Mouse (Mus musculus) frontal cortex, postnatal 25 days (tissue): ENCODE results near the gene Chst11.
A peak's percentile ranks its signal among the peaks of the same experiment; 100 is the strongest.

ENCODE experiments used
- DNase-seq, 2 experiments: peaks; one replicate each; pipeline ENCODE4 v3.0.0; 2022; ENCODE audit warnings: low spot score in 2 of 2

The Chst11 gene

DNA sequence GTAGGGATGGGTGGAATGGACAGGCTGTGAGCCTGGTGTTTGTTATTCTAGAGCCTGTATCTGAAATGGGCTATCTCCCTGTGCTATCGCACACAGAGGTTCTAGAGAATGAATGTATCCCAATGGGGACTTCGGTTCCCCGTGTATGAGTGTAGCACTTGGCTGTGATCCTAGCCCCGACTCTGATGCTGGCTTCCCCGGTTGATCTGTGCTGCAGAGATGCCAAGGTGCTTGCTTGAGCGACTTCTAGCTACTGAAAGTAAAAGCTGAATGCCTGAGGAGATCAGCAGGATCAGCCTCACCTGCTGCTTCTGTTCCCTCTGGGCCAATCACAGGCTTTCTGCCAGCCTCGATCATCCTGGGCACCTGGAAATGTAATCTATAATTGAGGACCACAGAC, 91.5 kb downstream of the Chst11 start:
- no peak for DNase-seq

DNA sequence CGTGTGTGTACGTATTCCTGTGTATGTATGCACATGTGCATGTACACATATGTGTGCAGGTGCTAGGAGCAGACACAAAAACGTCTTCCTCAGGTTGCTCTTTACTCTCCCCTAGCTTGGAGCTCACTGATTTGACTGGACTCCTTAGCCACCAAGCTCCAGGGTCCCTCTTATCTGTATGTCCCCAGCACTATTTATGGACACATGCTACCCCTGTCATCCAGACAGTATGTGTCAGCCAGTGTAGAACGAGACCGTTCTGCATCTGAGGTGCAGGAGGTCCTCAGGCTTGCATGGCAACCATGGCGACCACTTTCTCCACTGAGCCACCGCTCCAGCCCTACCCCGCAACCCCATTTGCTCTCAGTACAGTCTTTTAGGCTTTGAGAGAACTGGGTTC, 93.4 kb downstream of the Chst11 start:
- no peak for DNase-seq

DNA sequence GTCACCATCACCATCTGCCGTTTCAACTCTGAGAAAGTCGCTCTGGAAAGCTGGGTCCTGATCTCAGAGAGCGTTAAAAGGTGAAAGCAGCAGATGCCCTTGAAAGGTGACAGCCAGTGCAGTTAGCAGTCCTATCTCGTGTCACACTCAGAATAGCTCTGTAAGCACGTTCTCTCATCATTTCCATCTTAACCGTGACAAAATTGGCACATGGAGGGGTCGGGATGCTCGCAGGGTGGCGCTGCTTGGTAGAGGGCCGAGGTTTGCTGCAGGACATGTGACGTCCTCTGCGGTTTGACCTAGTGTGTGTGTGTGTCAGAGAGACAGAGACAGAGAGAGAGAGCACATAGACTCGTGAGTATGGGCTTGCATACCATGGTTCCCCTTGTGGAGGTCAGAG, 94.5 kb downstream of the Chst11 start:
- no peak for DNase-seq

DNA sequence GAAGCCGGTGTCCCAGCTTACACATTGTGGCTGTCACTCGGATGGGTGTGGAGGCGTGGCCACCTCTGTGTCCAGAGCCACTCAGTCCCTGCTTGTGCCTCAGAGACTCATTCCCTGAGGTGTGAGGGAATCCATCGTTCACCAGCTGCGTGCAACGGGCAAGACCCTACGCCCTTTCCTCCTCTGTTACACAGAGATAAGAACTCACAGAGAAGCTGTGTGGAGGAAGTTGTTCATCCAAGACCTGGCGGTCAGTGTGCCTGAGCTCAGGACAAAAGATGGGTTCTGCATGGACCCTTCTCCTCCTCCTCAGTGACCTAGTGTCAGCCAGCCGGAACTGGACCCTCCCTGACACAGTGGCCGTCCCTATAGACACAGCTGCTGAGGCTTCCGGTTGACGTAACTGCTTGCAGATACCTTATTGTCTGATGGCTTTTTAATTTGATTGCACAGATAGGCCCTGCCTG, 95.0 kb downstream of the Chst11 start:
- DNase-seq: no peak

DNA sequence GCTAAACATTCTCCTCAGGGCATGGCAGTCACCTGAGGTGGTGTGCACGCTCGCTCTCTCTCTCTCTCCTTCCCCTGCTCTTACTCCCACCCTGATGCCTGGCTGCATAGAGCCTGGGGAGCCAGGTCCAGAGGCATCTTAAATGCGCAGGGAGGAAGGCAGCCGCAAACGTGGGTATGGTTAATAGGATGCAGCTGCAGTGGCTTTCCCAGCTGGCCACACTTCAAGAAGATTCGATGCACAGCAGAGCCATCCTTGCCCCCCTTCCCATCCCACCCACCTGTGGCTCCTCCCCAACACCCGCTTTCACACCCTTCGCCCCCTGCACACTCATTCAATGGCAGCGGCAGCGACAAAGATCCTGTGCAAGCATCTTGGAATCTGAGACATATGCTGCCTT, 95.6 kb downstream of the Chst11 start:
- DNase-seq: no peak

DNA sequence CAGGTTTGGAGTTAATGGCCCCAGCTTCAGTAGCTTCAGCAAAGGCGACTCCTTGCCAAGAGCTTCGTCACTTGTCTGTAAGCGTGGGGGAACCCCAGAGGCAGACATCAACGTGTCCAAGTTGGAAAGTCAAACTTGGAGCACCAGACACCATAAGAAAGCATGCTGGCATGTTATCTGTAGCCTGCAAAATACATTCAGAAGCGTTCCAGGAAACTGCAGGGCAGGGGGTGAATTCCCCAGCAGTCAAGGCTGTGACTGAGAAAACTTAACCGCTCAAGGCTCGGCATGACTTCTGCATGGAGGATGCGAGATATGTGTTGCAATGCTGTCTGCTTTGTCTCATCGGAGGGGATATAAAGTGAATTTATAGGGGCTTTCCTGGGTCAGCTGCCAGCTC, 98.6 kb downstream of the Chst11 start:
- DNase-seq: no peak

DNA sequence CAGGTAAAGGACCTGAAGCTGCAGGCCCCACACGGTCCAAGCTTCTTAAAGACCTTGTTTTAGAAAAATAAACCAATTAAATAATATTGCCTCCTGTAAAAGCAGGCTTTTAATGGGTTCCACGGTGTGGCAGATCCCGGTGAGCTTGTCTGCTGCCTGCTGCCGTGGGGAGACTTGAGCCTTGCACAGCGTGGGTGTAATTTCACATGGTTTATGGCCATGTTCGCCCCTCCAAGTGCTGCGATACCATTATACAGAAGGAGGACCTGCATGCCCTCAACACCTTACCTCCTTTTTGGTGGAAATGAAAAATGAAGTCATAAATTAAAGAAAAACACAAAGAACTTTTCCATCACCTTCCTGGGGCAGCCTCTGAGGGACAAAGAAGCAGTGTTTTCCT, 103.0 kb downstream of the Chst11 start:
- no peak for DNase-seq

DNA sequence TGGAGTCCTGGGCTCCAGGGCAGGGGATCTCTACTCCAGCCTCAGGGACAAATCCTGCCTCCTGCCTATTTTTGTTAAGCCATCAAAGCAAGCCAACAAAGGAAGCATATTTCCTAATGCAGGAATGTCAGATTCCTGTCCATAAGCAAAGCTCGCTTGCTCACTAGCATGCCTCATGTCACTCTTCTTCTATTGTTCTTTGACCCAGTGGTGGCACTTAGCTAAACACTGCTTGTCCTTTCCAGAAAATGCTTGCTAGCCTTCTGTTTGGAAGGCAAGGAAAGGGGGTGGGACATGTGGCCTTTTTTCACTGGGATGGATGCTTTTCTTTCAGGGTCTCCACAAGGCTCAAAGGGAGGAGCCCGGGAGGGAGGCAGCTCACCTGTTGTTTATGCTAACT, 103.5 kb downstream of the Chst11 start:
- no peak for DNase-seq

DNA sequence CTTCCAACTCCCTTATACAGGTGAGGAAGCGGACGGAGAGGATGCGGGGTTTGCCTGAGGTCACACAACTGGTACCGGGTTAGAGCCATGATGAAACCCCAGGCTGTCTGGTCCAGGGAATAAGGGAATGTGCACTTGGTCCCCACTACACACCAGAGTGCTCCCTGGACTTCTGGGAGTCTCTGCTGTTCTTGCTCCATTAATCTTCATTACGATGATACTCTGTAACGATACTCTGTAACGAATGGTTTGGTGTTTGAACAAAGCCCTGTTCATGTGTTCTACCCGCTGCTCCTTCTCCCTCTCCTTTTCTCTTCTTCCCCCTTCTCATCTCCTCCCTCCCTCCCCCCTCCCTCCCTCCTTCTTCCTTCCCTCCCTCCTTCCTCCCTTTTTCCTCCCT, 104.9 kb downstream of the Chst11 start:
- DNase-seq: no peak

DNA sequence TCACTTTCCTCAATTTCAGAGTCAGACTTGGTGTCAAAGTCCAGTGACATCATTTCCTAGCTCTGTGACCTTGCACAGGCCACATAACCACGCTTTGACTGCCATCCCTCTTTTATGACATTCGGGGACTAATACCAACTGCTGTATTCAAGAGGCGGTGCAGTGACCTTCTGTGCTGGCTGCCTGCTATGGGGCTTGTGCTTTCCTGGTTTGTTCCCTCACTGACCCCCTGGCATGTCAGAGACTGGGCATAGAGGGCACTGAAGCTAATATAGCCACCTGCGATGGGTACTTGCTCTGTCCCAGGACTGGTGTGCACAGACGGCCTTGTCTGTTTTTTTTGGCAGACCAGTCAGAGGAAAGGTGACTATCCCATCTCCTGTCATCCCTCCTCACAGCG, 108.4 kb downstream of the Chst11 start:
- no peak for DNase-seq

DNA sequence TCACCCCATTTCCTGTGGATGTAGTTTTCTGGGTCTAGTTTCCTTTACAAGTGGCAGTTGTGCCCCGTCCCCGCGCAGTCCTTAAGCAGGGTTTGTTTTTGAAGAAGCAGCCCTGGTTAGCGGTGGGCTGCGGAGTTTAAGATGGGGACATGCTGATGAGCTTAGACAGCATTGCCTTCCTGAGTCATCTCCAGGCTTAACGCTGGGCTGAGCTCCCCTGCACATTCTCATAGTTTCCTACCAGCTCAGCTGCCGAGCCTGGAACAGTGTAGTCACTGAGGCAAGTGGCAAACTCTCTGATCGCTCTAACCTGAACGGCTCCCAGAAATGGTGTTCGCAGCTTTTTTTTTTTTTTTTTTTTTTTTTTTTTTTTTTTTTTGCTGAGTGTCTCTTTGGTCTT, 109.0 kb downstream of the Chst11 start:
- no peak for DNase-seq

DNA sequence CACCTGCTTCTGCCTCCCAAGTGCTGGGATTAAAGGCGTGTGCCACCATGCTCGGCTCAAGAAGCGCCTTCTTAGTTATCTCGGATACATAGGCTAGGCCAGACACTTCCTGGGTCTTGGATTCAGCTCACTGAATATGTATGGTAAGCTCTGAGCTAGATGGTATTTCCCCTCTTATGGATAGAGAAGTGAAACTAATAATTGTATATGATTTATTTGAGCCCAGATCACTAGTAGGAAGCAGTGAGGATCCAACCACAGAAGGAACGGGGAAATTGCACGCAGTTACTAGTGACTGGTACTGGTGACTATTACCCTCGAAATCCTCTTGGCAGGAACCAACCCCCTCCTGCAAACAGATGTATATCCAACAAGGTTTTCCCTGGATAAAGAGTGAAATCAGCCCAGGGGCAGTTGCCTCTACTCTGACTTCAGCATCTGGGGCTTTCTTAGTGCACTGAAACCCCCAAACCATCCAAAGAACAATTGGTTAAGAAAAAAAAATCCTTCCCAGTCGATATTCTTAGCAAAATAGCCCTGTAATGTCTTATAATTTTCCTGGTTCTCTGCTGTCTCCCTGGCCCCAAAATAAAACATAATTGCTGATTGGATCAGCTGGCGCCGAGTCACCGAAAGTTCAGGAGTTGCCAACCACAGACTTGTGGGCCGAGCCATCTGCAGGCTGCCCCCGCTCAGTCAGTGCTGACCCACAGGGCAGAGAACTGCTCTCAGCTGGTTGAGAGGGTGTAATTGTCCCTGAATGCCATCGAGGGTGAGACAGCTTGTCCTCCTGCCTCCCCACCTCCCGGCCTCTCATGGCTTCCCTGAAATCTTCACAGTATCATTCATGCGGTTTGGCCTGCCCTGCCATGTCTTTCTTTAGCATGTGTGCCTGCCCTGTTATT, 109.8 kb downstream of the Chst11 start:
- DNase-seq: no peak

DNA sequence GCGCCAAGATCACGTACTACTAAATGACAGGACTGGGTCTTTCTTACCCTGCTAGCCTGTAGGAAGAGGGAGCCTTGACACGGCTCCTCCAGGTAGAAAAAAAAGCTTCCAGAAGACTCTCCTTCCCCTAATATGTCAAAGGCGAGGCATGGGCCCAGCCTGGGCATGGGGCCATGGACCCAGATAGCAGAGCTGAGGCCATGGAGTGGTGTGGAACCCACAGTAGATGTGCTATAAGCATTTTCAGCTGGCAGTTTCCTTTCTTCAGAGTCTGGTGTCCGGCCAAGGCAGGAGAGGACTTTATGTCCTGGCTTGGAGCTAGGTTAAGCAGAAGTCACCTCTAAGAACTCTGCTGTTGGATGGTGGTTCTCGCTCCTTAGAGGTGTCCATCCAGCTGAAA, 111.0 kb downstream of the Chst11 start:
- no peak for DNase-seq

DNA sequence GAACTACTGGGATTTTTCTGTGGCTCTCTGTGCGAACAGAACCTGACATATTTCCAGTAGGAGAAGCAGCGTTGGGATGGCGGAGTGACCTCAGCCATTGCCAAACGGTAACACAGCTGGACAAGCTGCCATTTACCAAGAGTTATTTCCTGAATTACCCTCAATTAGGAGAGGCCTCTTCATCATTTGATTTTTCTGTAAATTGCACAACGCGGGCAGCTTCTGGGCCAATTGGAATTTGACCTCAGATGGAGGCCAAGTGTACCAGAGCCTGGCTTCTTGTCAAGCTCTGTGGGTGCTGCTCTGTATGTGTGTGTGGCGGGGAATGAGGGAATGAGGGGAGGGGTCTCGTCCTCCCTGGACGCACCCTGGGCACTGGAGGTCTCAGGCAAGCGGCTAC, 113.6 kb downstream of the Chst11 start:
- DNase-seq: no peak

DNA sequence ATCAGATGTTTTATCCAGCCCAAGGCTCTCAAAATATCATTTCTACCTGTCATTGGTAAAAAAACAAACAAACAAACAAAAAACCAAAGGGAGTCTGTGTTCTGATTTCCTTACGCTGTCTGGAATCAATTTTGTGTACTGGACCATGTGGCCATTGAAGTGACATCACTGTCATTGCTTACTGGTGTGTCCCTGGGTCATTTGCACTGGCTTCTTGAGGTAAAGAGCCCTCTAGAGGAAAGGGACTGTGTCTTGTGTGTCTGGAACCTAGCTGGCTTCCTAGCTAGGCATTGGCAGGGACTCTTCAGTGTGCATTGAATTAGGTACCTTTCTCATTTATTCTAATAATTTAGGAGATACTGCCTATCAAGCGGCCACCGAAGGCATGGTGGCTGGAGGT, 114.4 kb downstream of the Chst11 start:
- no peak for DNase-seq

DNA sequence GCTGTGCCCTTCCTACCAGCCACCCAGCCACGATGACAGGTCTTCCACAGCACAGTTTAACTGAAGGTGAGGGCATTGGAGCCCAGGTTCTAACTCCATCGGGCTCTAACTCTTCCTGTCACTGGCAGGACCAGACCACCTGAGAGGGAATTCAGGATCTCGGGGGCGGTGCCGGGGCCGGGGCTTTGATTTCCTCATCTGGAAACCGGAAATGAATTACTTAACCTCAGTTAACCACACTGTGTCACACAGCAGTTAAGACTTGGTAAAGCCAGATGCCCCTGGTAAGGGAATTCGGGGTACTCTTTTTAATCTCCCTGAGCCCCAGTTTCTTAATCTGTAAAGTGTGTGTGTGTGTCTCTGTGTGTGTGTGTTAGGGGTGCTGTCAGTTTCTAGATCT, 115.6 kb downstream of the Chst11 start:
- no peak for DNase-seq

DNA sequence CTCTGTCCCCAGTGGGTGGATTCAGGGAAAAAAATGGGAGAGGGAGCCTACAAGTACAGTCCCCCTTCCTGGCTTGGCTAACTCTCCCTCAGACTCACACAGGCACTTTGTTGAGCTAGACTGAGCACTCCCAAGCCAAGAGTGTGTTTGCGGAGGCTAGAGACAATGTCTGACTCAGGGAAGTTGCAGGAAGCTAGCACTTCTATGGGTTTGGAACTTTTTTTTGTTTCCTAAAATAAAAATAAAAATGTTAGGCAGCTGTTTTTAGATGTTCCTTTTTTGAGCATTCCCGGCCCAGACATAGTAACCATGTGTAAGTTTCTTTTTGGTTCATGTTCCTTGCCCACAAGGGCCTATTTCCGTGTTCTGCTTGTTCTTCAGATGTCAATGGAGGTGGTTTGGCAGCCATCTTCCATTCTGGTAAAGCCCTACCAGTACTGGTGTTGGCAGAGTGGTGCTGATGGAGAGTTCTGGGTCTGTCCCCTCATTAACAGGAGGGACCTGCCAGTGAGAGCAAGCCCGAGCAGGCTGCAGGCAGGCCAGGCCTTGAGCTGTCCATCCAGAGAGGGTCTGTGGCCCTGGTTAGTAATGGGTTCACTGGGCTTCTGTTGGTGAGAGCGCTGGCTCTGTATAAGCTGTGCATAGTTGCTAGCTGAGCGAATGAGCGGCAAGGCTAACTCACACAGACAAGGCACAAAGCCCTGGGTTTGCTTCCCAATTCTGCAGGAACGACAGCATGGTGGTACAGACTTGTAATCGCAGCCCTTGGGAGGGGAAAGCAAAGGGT, 116.3 kb downstream of the Chst11 start:
- DNase-seq: no peak

DNA sequence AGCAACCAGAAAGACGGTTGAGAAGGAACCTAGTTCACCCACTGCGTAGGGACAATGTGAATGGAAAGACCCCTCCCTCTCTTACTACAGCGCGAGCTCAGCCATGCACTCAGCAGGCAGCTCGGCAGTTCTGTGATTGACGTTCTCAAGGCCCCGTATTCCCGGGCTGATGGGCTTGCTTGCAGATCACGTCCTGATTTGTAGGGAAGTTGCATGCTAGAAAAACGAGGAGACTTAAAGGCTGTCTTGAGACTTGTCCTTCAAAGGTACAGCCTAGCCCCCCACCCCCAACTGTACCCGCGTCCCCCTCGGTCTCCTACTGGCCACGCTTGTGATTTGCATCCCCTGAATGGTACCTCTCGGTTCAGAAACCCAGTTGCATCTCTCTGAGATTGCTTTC, 117.4 kb downstream of the Chst11 start:
- no peak for DNase-seq

DNA sequence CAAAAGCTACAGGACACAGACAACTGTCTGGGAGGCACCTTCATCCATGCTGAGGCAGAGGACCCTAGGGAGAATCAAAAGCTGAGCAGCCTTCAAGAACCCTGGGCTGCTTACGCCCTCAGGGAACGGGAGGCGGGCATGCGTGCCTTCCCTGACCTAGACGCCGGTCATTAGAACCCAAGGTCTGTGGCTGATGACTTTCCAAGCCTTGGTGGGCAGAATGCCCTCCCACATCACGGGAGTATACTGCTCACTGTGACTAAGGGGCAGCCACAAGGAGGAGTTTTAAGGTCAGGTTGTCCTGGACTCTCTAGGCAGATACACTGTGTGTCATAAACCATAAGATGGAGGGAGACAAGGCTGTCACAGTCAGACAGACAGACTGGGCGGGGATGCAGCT, 118.9 kb downstream of the Chst11 start:
- no peak for DNase-seq

DNA sequence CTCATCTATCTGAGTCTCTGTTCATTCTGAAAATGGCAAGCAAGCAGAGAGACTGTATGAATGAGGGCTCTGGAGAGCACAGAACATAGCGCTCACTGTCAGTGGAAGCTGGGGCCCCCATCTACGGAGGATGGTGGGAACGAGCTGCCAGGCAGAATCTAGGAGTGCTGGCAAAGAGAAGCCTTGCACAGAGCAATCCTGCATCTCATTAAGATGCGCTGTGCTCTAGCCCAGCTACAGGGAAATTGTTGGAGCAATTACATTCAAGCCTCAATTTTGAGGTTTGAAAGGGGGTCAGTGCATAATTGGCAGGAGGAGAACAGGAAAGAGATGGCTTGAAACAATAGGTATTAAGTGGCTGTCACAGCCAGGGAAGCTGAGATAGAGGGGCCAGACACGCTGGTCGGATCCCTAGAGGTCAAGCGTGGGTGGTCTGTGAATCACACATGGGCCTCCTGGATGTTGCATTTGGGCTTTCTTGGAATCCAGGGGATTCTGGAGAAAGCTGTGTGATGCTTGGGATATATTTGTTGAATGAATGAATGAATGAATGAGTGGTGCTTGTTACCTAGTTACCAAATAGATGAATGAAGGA, 121.0 kb downstream of the Chst11 start:
- peak in 1 of 2 experiments; percentile 48 for DNase-seq

DNA sequence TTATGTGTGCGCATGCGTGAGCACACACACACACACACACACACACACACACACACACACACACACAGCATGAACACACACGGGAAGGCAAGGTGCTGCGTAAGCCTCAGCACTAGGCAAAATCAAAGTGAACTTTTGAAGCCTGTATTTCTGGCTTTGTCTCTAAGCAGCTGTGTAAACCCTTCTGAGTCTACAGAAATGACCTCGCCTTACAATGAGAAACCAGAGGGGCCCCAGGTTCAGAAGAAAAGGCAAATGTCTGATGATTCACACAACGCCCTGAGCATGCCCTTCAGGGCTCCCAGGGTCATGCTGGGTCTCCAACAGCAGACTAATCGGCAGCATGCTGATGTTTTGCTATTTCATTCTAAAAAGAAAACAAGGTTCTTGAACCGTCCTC, 122.1 kb downstream of the Chst11 start:
- DNase-seq: no peak

DNA sequence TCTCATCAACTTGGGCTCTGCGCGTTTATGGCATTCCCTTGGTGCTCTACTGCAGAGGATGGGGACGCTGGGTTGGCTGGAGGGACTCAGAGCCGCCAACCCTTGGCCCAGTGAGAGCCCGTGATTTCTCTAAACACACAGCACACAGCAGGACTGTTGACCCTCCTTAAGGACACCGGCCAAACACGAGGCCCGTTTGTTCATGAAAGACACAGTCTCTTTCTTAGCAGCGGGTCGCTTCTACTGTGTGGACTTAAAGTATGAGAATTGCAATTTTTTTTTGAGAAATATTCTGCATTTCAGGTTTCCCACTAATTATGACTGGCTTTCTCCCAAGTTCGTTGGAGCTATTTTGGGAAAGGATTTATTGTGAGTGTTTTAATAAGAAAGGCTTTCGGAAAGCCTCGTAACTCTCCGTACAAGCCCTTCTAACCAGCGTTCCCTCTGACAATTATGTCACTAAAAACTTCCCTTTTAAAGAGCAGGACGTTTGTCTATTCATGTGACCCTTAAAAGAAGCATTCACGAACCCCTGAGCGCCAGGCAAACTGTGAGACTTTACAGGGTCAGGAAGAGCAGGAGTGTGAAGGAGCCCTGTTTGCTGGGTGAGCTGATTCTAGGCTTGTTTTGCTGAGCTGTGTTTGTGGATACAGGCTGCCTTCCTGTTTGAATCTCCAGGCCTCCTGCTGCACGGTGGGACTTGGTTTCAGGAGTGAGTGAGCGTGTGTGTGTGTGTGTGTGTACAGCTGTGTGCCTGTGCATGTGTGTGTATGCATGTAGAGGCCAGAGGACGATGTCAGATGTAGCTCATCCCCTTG, 122.8 kb downstream of the Chst11 start:
- DNase-seq: no peak
